Mouse (Mus musculus) ES-E14 (cell line): ENCODE measurements around the gene Cd33. TPM values are rescaled to one million over a fixed set of nuclear protein-coding genes. Genes with fewer than 3 reads are reported as not detected.
A peak's percentile ranks its signal among the peaks of the same experiment; 100 is the strongest.

ENCODE experiments used
- DNase-seq: peaks from one replicate; pipeline ENCODE4 v3.0.0-alpha.2; 2013; ENCODE audit warnings: low read depth, low spot score
- H3K27ac ChIP-seq: 2 replicates; pipeline ENCODE4 v1.5.1; 2012; ENCODE audit warnings: low read depth, mild to moderate bottlenecking, low read length, moderate library complexity, mixed read lengths; ENCODE audit not compliant: poor library complexity, insufficient read depth, severe bottlenecking
- H3K36me3 ChIP-seq: 2 replicates; pipeline ENCODE4 v1.6.1; 2012; ENCODE audit warnings: mild to moderate bottlenecking, low read length, moderate library complexity, mixed read lengths; ENCODE audit not compliant: control insufficient read depth, poor library complexity, insufficient read depth, severe bottlenecking
- H3K4me1 ChIP-seq, 2 experiments: fragments of 150-350 bp in 1 of 2; sonication (generic) in 1 of 2; 2 replicates each; pipeline ENCODE4 v1.6.1; 2012; ENCODE audit warnings: low read length in 2 of 2, mild to moderate bottlenecking in 1 of 2, mixed read lengths in 1 of 2; ENCODE audit not compliant: control insufficient read depth in 2 of 2, insufficient read depth in 2 of 2, poor library complexity in 1 of 2
- H3K4me3 ChIP-seq, 2 experiments: fragments of 150-350 bp in 1 of 2; sonication (generic) in 1 of 2; 2 replicates each; pipeline ENCODE4 v1.5.1; 2012; ENCODE audit warnings: low read length in 2 of 2, low read depth in 1 of 2, mild to moderate bottlenecking in 1 of 2, mixed read lengths in 1 of 2; ENCODE audit not compliant: insufficient read depth in 1 of 2, poor library complexity in 1 of 2, severe bottlenecking in 1 of 2
- H3K9ac ChIP-seq: 2 replicates; pipeline ENCODE4 v1.6.1; 2012; ENCODE audit warnings: low read depth, mild to moderate bottlenecking, low read length, mixed read lengths; ENCODE audit not compliant: poor library complexity, insufficient read depth, severe bottlenecking
- H3K9me3 ChIP-seq: fragments of 150-350 bp; sonication (generic); 2 replicates; pipeline ENCODE4 v1.6.1; 2012; ENCODE audit warnings: low read depth, mild to moderate bottlenecking, low read length; ENCODE audit not compliant: control insufficient read depth, insufficient read depth
- CHD2 ChIP-seq: IDR thresholded peaks from 2 replicates; pipeline ENCODE4 v1.6.1; 2014; ENCODE audit warnings: mild to moderate bottlenecking, low read depth, low read length, inconsistent platforms
- HCFC1 ChIP-seq: IDR thresholded peaks from 2 replicates; pipeline ENCODE4 v1.6.1; 2012; ENCODE audit warnings: low read length, inconsistent platforms, borderline replicate concordance; ENCODE audit not compliant: insufficient read depth
- MAFK ChIP-seq: IDR thresholded peaks from 2 replicates; pipeline ENCODE4 v1.6.1; 2014; ENCODE audit warnings: mild to moderate bottlenecking, low read depth, low read length, inconsistent platforms; ENCODE audit not compliant: insufficient read depth
- ZC3H11A ChIP-seq: IDR thresholded peaks from 2 replicates; pipeline ENCODE4 v1.6.1; 2012; ENCODE audit warnings: low read depth, mild to moderate bottlenecking, inconsistent platforms, low read length, borderline replicate concordance
- ZNF384 ChIP-seq: IDR thresholded peaks from 2 replicates; pipeline ENCODE4 v1.6.1; 2012; ENCODE audit warnings: low read depth, low read length, inconsistent platforms
- in situ Hi-C, 2 experiments: fragments of 600-800 bp; cut with MboI; formaldehyde crosslinking; loops; one replicate each; pipeline ENCODE4 v1.15.1; 2025; ENCODE audit warnings: low sequenced_read_pairs in 2 of 2, inconsistent platforms in 1 of 2; ENCODE audit not compliant: unreplicated experiment in 2 of 2
- total RNA-seq: library from RNA; depleted of rRNA; stranded (reverse); fragments of 300-350 nt; gene quantifications from 2 replicates; pipeline ENCODE4 v1.2.3, GENCODE M21; 2012

Gene Cd33
- total RNA-seq, 1 experiment: 0.04 TPM

- Histone ChIP-seq H3K9me3 (no peaks in the 10 kb centered on the region), H3K36me3 (no peaks in the 10 kb centered on the region), H3K27ac (no peak overlapping the region), H3K4me1 (no peaks in the 10 kb centered on the region), H3K9ac (no peak overlapping the region), H3K4me3 (no peak overlapping the region)
- in situ Hi-C loops: no loop called here
- TF ChIP-seq CHD2 (no peak), ZC3H11A (no peak), ZNF384 (no peak), HCFC1 (no peak), MAFK (no peak)
- no peak for DNase-seq
These were observed 13.9 kb downstream of the Cd33 start for GRCm38 (mm10) chr7:43530216-43530785.

- Histone ChIP-seq H3K4me1 (no peaks in the 10 kb centered on the region), H3K9me3 (no peaks in the 10 kb centered on the region), H3K27ac (no peak overlapping the region), H3K36me3 (no peaks in the 10 kb centered on the region), H3K9ac (no peak overlapping the region), H3K4me3 (no peak overlapping the region)
- in situ Hi-C loops: no loop called here
- no peak for DNase-seq
- TF ChIP-seq HCFC1 (no peak), CHD2 (no peak), ZNF384 (no peak), ZC3H11A (0 out of 2 replicates have a peak, but pooled peaks have one; percentile 20), MAFK (no peak)
These were observed 18.9 kb downstream of the Cd33 start for GRCm38 (mm10) chr7:43525313-43525712.

DNA sequence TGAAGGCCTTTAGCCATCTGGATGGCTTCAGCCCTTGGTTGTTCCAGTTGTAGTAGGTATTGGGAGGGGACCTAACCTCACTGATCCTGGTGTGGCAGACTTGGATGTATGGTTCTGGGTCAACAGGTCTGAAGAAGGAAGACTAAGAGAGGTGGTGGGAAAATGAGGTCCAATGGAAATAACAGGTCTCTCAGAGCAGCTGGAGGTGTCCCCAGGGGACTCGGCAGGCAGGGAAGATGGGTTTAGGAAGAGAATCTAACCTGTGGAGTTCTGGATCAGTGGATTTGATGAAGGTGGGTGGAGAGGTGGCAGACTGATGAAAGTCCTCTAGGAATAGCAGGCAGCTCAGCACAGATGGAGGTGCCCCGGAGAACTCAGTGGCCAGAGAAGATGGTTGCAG lies 21.5 kb downstream of the Cd33 start:
- no peak for TF ChIP-seq ZNF384
- TF ChIP-seq HCFC1: no peak
- TF ChIP-seq ZC3H11A: no peak
- TF ChIP-seq MAFK: no peak
- TF ChIP-seq CHD2: no peak
- H3K27ac ChIP-seq: no peak overlapping the region
- no peak overlapping the region for H3K9ac ChIP-seq
- H3K4me3 ChIP-seq: no peak overlapping the region
- DNase-seq: no peak
- in situ Hi-C loops: no loop called here
- no peaks in the 10 kb centered on the region for H3K9me3 ChIP-seq
- no peaks in the 10 kb centered on the region for H3K36me3 ChIP-seq
- H3K4me1 ChIP-seq: no peaks in the 10 kb centered on the region

DNA sequence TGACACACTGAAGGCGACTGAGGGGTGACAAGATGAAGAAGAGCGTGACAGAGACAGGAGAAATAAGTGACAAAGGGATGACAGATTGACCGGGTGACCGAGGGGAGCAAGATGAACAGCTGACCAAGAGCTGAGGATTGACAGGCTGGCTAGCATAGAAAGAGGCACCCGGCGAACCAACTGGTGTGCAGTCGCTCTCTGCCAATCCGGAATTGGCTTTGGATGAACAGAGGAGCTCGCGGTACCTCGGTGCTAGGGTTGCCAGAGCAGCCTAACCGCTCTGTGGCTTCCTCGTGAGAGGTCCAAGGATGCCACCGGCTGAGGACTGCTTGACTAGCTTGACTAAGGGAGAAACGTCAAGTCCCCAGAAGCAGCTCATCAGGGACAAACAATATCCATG lies 25.9 kb downstream of the Cd33 start:
- in situ Hi-C loops: no loop called here
- Histone ChIP-seq H3K9me3 (no peaks in the 10 kb centered on the region), H3K36me3 (no peaks in the 10 kb centered on the region), H3K27ac (no peak overlapping the region), H3K4me1 (no peaks in the 10 kb centered on the region), H3K9ac (no peak overlapping the region), H3K4me3 (0 out of 4 replicates have a peak overlapping the region, but pooled peaks of 1 of the 2 experiments have one; percentile 17)
- TF ChIP-seq ZNF384 (no peak), MAFK (no peak), HCFC1 (no peak), CHD2 (no peak)
- no peak for DNase-seq

DNA sequence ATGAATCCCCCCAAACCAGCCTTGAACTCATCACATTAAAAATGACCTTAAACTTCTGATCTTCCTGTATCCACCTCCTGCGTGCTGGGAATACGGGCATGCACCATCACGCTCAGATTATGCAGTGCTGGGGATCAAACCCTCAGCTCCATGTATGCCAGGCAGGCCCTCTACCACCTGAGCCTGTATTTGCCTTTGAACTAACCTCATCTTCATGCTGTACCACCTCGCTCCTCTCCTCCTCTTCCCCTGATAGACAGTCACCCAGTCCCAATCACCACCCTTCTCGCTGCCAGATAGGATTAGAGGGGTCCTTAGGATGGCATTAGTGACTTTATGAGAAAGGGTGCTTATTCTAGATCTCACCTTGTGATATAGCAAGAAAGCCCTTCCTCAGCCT lies 29.2 kb downstream of the Cd33 start:
- Histone ChIP-seq H3K36me3 (no peaks in the 10 kb centered on the region), H3K9me3 (no peaks in the 10 kb centered on the region), H3K4me3 (no peak overlapping the region), H3K9ac (no peak overlapping the region), H3K27ac (no peak overlapping the region), H3K4me1 (no peaks in the 10 kb centered on the region)
- no peak for DNase-seq
- TF ChIP-seq HCFC1 (no peak), CHD2 (no peak), ZC3H11A (no peak), ZNF384 (no peak), MAFK (no peak)
- in situ Hi-C loops: no loop called here
